33 mouse cellular contexts compared by ENCODE assay signal in genomic region chr1:127718290-127718689, GRCm38 (mm10). TPM values are rescaled to one million over a fixed set of nuclear protein-coding genes. Genes with fewer than 3 reads are reported as not detected.
"Had no signal": no experiment of that assay in that cellular context is flagged by ENCODE, and none has a peak within 500 bp of the region (broad histone marks: within the 10 kb centered on the region; RNA-seq: fewer than 3 reads in every experiment).

No protein-coding gene starts in this region.

- H3K36me3 ChIP-seq: limb, embryonic 10.5 days; limb, embryonic 12.5 days; limb, embryonic 13.5 days; limb, embryonic 15.5 days; liver, embryonic 12.5 days; liver, embryonic 13.5 days; liver, embryonic 15.5 days; lung, embryonic 15.5 days; midbrain, embryonic 10.5 days; midbrain, embryonic 12.5 days; midbrain, embryonic 13.5 days; midbrain, embryonic 15.5 days; neural tube, embryonic 12.5 days had no signal

- H3K9me3 ChIP-seq: limb, embryonic 10.5 days; limb, embryonic 12.5 days; limb, embryonic 13.5 days; limb, embryonic 15.5 days; liver, embryonic 12.5 days; liver, embryonic 13.5 days; liver, embryonic 15.5 days; lung, embryonic 15.5 days; midbrain, embryonic 10.5 days; midbrain, embryonic 12.5 days; midbrain, embryonic 13.5 days; midbrain, embryonic 15.5 days; neural tube, embryonic 12.5 days had no signal

- DNase-seq: left cerebral cortex, postnatal 4 days; liver; liver, embryonic 13.5 days; liver, postnatal 0 days; lung, adult 18-20 months; lung, adult 2 months; lung, embryonic 14.5 days; lung, postnatal 10 days; lung, postnatal 14 days; lung, postnatal 36 days; lung, postnatal 4 days; midbrain, embryonic 14.5 days had no signal

- H3K4me1 ChIP-seq: limb, embryonic 10.5 days; limb, embryonic 12.5 days; limb, embryonic 13.5 days; limb, embryonic 15.5 days; liver, embryonic 12.5 days; liver, embryonic 13.5 days; liver, embryonic 15.5 days; lung, embryonic 15.5 days; megakaryocyte, embryonic 14.5 days; midbrain, embryonic 10.5 days; midbrain, embryonic 12.5 days; midbrain, embryonic 13.5 days; midbrain, embryonic 15.5 days; neural tube, embryonic 12.5 days had no signal

- H3K9ac ChIP-seq: limb, embryonic 12.5 days; limb, embryonic 13.5 days; limb, embryonic 15.5 days; liver, embryonic 12.5 days; liver, embryonic 13.5 days; liver, embryonic 14.5 days; liver, embryonic 15.5 days; liver, postnatal 0 days; lung, embryonic 14.5 days; lung, embryonic 15.5 days; midbrain, embryonic 12.5 days; midbrain, embryonic 13.5 days; midbrain, embryonic 15.5 days; neural tube, embryonic 12.5 days had no signal

- ATAC-seq: liver, embryonic 12.5 days; liver, postnatal 0 days; lung, postnatal 0 days; midbrain, embryonic 13.5 days; midbrain, embryonic 15.5 days; midbrain, embryonic 16.5 days had no signal

- H3K4me3 ChIP-seq: limb, embryonic 10.5 days; limb, embryonic 12.5 days; limb, embryonic 13.5 days; limb, embryonic 15.5 days; liver, embryonic 12.5 days; liver, embryonic 13.5 days; liver, embryonic 15.5 days; lung, embryonic 15.5 days; megakaryocyte, embryonic 14.5 days; midbrain, embryonic 10.5 days; midbrain, embryonic 12.5 days; midbrain, embryonic 13.5 days; midbrain, embryonic 15.5 days; myocyte; neural tube, embryonic 12.5 days had no signal

- H3K4me2 ChIP-seq: limb, embryonic 12.5 days; limb, embryonic 13.5 days; limb, embryonic 15.5 days; liver, embryonic 11.5 days; liver, embryonic 12.5 days; liver, embryonic 13.5 days; liver, embryonic 15.5 days; lung, embryonic 14.5 days; lung, embryonic 15.5 days; midbrain, embryonic 11.5 days; midbrain, embryonic 12.5 days; midbrain, embryonic 13.5 days; midbrain, embryonic 15.5 days; neural tube, embryonic 12.5 days had no signal

- H3K27me3 ChIP-seq: limb, embryonic 12.5 days; limb, embryonic 13.5 days; limb, embryonic 15.5 days; liver, embryonic 12.5 days; liver, embryonic 13.5 days; liver, embryonic 15.5 days; lung, embryonic 15.5 days; midbrain, embryonic 12.5 days; midbrain, embryonic 13.5 days; midbrain, embryonic 15.5 days; neural tube, embryonic 12.5 days had no signal

- H3K27ac ChIP-seq: limb, embryonic 10.5 days; limb, embryonic 12.5 days; limb, embryonic 13.5 days; limb, embryonic 15.5 days; liver, embryonic 12.5 days; liver, embryonic 13.5 days; liver, embryonic 14.5 days; liver, embryonic 15.5 days; lung, embryonic 15.5 days; macrophage; midbrain, embryonic 10.5 days; midbrain, embryonic 12.5 days; midbrain, embryonic 13.5 days; midbrain, embryonic 15.5 days; neural tube, embryonic 12.5 days had no signal

RNA-seq across cellular contexts. Expression of gene Acmsd, which starts 10.9 kb away (rescaled TPM):
- polyA plus RNA-seq: macrophage; midbrain, embryonic 16.5 days; midbrain, postnatal 0 days; myocyte; neural tube, embryonic 12.5 days had no signal

RNA-seq across cellular contexts. Expression of gene Tmem163, which starts 38.9 kb away (rescaled TPM):
- polyA plus RNA-seq: macrophage, myocyte had no signal
